Mouse (Mus musculus): Measurements from ENCODE around the gene Ubald2.
A peak's percentile ranks its signal among the peaks of the same experiment; 100 is the strongest.

Ubald2 gene

DNA sequence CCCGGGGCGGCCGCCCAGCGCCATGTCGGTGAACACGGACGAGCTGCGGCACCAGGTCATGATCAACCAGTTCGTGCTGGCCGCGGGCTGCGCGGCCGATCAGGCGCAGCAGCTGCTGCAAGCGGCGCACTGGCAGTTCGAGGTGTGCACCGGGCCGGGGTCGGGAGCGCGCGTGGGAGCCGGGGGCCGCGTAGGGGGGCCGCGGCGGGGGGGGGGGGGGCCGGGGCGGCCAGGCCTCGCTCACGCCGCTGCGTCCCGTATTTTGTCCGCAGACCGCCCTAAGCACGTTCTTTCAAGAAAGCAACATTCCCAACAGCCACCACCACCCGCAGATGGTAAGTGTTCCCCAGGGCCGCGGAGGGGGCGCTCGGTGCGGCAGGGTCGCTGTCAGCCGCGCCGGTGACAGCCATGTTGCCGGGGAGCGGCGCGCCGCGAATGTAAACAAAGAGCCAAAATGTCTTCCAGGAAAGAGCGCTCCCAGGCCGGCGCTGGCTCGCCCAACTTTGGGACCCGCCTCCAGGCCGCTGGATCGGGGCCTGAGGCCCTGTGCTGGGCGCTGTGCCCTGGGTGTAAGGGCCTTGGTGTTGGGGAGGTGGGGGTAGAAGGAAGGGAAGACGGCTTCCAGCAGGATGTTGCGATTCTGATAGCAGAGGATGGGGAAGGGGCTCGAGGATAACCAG lies 533 bp downstream of the Ubald2 start:
- peak; percentile 75 for DNase-seq (ENCODE audit: low spot score)

- no peak for DNase-seq (ENCODE audit: low spot score)
These were observed 1.3 kb downstream of the Ubald2 start for GRCm38 (mm10) chr11:116434967-116435752.

GRCm38 (mm10) chr11:116435992-116436724 lies 2.3 kb downstream of the Ubald2 start:
- DNase-seq (ENCODE audit: low spot score): no peak

DNA sequence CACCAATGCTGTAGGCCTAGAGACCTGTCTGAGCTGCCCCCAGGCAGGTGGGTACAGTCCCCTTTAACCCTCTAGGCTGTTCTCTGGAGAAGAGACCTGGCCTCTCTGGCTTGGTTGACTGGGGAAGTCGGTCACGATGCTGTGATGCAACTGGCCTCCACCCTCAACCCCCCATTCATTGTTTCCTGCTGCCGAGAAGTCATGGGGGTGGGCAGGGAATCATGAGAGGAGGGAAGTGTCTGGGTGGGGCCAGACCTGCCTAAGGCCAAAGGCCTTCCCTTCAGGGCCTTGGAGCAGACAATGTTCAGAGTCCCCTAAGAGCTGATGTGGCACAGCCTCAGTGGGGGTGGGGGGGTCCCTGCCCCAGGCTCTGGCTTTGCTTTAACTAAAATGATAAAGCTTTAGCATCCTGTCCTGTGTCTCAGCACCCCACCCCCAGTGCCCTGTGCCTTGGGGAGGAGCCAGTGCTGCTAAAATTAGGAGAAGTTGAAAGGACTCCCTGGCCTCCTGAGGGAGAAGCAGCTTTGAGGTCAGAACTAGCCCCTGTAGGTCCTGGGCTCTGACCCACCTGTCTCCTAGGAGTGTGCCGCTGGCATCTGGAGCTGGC lies 2.9 kb downstream of the Ubald2 start:
- DNase-seq (ENCODE audit: low spot score): no peak

- no peak for DNase-seq (ENCODE audit: low spot score)
These were observed 3.6 kb downstream of the Ubald2 start for GRCm38 (mm10) chr11:116437541-116437940.

DNA sequence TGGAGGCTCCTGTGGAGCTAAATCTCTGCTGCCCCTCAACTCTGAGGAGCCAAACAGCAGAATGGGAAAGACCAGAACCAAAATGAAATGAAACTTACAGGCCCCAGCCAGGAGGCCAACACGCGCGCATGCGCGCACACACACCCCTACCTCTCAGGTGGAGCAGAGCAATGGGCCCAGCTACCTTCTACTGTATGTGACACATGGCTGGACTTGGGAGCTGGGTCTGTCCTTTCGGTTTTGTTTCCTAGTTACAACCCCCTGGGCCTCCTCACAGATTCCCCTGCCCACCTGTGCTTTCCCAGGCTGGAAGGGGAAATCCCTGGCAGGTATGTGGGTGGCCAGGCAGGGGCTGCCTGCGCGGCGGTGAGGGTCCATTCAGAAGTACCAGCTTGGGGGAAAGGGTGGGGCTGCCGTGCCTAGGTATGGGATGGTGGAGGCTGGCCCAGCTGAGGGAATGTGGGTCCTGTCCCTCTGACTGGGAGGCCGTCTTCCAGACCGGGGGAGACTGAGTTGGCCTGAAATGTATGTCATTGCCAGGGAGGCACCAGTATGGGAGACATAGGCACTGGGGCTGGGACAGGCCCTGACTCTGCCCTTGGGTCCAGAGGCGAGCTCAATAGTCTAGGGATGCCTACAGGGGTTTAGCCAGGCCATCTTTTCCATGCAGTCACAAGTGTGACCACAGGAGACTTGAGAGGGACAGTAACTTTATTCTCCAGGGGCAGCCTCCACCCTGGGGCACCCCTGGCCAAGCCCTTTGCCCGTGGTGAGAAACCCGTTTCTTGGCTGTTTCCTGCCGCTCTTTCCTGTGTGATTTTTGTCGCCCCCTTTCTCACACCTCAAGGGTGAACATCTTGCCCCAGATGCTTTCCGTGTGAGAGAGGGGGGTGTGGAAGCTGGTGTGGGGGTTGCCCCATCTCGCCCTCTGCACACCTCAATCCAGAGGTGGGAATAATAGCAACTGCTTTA lies 5.7 kb downstream of the Ubald2 start:
- no peak for DNase-seq (ENCODE audit: low spot score)

DNA sequence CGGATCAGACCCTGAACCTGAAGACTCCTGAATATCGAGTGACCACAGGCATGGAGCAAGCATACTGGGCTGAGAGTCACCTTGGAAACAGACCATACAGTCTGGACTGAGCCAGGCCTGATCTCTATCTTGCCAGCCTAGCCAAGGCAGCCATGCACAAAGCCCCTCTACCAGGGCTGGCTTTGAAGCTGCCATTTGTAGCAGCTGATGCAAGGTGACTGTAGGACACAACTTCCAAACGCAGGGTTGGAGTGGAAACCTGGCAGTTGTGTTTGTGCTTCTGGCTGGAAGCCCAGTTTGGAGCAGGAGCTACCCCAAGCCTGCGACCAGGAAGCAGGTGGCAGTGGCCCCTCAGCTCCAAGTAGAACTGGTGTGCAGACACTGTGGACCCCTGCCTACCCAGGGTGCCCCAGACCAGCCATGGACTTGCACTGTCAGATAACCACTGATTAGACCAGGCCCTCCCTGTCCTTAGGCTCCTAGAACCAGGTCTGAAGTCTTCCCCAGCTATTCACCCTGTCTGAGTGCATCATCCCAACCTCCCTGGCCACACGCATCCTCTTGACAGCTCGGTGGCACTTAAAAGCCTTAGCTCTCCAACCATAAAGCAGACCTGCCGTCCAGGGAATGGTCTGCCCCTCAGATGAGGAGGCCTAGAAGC lies 6.6 kb downstream of the Ubald2 start:
- no peak for DNase-seq (ENCODE audit: low spot score)

DNA sequence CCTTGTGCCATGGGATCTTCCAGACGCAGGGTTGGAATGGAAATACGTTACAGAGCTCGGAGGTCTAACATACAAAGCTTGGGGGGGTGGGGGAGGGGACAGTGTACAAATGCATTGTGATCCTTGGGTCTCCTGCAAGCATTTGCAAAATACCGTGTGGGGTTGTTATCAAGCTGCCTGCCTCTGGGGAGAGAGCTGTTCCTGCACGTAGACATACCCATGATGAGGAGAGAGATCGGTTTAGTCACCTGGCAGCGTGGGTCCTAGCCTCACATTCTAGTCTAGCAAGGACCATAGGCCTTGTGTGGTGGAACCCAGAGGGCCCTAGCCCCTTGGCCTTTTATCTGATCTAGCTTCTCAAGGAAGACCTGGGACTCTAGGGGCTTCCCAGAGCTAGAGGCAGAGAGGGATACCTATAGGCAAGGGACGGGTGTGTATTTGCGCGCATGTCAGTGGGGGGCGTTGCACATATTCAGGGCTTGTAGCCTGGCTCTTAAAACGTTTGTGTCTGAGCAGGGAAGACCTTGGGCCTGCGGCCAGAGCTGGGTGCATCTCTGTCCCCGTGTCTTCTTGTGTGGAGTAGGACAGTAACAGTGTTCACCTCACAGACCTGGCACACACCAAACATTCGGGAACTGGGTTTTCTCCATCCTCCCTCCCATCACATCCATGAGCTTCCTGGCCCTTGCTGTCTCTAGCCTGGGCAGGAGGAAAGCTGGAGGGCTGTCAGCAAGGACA lies 8.4 kb downstream of the Ubald2 start:
- DNase-seq (ENCODE audit: low spot score): no peak

- no peak for DNase-seq (ENCODE audit: low spot score)
These were observed 8.9 kb downstream of the Ubald2 start for GRCm38 (mm10) chr11:116442867-116443177.

GRCm38 (mm10) chr11:116443311-116443710 lies 9.4 kb downstream of the Ubald2 start:
- no peak for DNase-seq (ENCODE audit: low spot score)

- DNase-seq (ENCODE audit: low spot score): no peak
These were observed 10.0 kb downstream of the Ubald2 start for GRCm38 (mm10) chr11:116443935-116444334.

GRCm38 (mm10) chr11:116445596-116446307 lies 11.9 kb downstream of the Ubald2 start:
- DNase-seq (ENCODE audit: low spot score): peak; percentile 94

DNA sequence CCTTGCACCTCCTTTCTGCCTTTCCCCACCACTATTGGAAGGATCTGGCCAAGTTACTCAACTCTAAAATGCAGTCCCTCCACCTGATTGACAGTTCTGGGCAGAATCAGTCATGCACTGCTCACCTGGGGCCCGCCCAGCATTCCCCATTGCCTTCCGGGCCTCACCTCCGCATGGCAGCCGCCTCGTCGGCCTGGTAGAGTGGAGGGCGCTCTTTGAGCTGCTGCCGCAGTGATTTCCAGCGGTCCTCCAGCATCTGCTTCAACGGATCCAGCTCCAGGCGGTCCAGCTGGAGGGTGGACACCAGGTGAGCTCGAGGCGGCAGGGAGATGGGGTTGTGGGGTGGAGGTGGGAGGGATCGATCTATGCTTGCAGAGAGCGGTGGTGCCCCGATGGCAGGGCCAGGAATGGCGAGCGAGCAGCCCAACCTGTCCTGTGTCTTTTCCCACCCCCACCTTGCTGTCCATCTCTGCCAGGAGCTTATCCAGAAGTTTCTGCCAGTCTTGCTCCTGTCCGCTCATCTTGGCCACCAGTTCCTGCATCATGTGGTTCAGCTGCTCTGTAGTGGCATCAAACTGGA lies 12.5 kb downstream of the Ubald2 start:
- no peak for DNase-seq (ENCODE audit: low spot score)

- DNase-seq (ENCODE audit: low spot score): no peak
These were observed 13.9 kb downstream of the Ubald2 start for GRCm38 (mm10) chr11:116447822-116448221.

DNA sequence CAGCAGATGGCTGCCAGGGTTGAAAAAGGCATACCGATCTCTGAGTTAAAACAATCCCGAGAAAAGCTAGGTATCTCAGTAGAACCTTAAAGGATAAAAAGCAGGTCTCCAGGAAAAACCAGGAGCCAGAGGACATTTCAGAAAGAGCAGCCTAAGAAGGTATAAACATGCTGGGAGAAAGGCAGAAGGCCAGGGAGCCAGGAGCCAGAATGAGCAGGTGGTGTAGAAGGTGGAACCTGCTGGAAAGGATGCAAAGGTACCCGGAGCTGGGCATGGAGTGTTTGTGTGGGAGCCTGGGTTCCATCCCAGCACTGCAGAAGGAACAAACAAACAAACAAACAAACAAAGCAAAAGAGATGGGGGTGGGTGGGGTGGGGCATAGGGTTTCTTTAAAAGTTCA lies 15.4 kb downstream of the Ubald2 start:
- no peak for DNase-seq (ENCODE audit: low spot score)

- no peak for DNase-seq (ENCODE audit: low spot score)
These were observed 20.0 kb downstream of the Ubald2 start for GRCm38 (mm10) chr11:116453889-116454288.

- DNase-seq (ENCODE audit: low spot score): no peak
These were observed 22.3 kb downstream of the Ubald2 start for GRCm38 (mm10) chr11:116456234-116456633.

DNA sequence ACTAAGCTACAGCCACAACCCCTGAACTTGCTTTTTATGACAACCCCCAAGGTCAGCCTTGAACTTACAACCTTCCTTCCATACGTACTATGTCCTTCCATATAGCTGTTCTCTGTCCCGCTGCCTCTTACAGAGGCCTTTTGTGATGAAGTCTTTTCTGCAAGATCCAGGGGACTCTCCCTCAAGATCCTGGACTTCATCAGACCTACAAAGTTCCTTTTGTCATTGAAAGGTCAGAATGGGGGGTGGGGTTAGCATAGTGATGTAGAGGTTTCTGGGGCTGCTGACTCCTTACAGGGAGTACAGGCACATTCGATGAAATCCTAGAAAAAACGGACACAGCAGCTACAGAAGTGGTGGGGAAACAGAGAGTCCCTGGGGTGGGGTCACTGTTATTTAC lies 25.9 kb downstream of the Ubald2 start:
- DNase-seq (ENCODE audit: low spot score): no peak

GRCm38 (mm10) chr11:116463338-116463737 lies 29.4 kb downstream of the Ubald2 start:
- no peak for DNase-seq (ENCODE audit: low spot score)
